Mouse (Mus musculus) cerebral cortex, adult 2 months (tissue): ENCODE measurements around the gene Slc7a14.

Source experiments
- WGBS: fragments of 180-500 bp; shearing (Covaris S2); methylation state at CpG from one replicate; pipeline ENCODE4 v1.1.7; 2018; 5-methylcytosine and 5-hydroxymethylcytosine counted together

Slc7a14 gene

DNA sequence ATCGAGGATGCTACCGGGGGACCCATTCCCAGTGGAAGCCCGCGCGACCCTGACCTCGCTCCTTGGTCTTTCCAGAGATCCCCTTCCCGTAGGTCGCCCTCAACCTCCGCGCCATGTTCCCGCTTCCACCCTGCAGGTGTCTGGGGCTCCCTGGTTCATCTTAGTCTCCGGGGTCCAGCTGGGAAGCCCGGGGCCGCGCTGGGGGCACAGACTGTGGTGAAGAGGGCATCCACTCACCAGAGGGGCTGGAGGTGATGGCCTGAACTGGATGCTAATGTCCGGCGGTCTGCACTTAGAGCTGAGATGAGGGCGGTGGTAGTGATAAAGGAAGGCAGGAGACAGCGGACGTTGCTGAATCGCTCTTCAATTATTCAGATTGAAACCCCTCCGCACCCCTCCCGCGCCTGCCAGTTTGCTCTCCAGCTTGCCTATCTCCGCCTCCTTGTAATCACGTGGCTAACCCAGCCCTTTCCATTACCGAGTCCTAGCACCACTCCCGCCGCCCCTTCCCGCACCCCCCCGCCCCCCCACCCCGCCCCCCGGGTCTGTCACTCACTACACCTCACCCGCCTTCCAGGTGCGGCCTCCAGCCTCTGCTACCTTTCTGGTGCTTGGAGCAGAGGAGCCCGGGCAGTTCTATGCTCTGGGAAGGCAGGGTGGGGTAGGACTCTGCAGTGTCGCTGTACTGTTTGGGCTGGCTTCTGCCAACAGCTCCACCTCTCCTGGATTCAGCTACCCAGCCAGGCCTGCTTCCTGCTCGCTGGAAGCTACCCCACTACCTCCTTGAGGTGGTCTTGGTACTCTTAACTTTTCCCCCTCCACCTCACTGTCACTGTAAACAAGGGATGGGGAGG, at the start of gene Slc7a14:
Gene Slc7a14, minus strand, starts transcription at position 445 of the 854 bp plus-strand sequence.
- under 1% methylated on average over 33 of the region's 38 CpGs for WGBS

DNA sequence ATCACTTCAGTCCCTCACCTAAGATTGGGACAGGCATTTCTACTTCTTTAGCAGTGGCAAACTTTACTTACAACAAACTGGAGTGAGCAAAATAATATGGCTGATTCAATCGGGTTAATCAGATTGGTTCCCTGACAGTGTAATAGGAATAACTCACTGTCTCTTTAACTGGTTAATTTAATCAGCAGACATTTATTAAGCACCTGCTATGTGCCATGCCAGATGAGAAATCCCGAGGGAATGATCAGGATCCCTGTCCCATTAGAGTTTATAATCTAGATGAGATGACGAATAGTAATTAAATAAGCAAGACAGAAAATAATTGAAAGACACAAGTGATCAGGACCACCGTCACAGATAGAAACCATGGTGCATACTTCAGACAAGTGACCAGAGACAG, 36.4 kb upstream of the Slc7a14 start:
- WGBS, result 82% methylated on average over 4 of the region's 4 CpGs

DNA sequence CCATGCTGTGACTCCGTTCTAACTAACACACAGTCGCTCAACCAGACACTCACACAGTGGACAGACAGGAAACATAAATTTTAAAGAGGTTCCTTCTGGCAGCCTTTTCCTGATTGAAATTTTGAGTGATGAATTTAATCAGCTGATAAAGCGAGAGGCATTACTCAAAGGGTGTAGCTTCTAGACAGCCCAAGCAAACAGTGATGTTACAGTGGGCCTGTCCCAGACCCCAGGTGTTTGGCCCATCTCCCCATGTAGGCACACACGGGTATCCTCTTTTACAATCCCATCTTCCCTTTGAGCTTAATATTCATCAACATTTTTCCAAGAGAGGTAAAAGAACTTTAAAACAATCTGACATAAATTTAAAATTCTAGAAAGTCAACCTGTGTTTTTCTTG, 35.6 kb upstream of the Slc7a14 start:
- WGBS, result 86% methylated on average over 4 of the region's 4 CpGs

DNA sequence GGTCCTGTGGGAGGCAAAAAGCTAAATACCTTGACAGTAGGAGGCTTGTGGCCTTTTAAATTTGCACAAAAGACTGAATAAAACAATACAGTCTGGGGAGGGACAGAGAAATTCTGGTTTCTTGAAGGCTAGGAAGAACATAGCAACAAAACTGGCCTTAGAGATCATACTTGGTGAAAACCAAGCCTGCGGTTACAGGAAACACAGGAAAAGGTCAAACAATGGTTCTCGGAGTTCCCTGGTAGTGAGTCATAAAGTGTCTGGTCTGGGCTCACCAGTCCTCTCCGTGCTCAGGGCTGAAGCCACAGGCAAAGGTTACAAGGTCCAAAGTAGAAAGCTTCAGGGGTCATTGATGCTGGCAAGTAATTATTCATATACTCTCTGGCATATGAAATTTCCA, 29.1 kb upstream of the Slc7a14 start:
- WGBS, result 76% methylated on average over 3 of the region's 3 CpGs

DNA sequence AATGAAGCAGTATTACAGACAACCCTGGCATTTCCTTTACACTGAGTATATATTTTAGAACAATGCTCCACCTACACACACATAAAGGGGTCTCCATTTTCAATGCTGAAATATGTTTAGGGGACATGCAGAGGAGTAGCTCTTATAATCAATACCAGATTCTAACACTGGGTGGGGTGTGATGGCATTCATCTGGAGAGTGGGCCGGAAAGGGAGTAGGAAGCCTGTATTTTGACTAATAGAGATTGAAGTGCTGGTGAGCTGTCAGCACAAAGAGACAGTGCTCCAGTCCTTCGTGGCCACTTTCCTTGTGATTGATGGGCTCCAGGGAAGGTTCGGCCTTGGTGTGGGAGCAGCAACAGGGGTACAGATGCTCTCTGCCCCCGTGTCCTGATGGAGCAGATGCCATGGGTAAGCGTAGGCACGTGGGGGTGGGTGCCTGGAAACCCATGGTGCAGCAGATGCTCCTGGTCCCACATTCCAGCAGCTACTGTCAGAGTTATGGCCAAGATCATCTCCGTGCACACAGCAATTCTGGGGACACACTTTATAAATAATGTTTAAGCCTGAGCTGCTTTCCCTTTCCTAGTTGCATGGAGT, 18.2 kb upstream of the Slc7a14 start:
- WGBS, result 61% methylated on average over 7 of the region's 7 CpGs

DNA sequence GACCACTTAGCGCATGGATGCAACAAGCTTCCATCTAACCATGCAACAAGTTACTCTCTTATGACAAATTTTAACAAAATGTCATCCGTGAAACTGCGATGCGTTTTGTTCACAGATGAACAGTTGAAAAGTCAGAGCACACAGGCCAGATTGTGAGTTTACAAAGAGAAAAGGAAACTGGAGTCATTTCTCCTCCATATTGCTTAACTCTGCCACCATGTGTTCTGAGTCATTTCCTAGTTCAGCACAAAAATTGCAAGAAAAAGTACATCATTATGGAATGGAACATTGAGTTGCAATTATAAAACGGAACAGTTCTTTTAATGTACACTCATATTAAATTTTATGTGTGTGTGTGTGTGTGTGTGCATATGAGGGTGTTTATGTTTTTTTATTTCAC, 17.6 kb upstream of the Slc7a14 start:
- 65% methylated on average over 5 of the region's 5 CpGs for WGBS

DNA sequence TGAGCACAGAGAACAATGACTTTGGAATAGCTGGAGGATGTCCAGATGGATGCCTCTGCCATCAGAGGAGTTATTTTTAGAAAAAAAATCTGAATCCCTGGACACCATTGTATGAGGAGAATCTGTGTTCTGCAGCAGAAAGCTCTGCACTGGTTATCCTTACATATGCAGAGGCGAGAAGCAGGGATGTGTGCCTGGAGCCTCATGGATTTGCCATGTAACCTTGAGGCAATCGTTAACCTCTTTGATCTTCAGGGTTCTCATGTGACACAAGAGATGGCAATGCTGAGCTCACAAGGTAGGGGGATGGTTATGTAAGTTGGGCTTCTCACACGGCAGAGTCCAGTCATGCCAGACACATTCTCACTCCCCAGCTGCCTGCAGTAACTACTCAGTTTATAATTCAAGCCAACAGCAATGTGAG, 14.1 kb upstream of the Slc7a14 start:
- WGBS, result 52% methylated on average over 3 of the region's 3 CpGs

DNA sequence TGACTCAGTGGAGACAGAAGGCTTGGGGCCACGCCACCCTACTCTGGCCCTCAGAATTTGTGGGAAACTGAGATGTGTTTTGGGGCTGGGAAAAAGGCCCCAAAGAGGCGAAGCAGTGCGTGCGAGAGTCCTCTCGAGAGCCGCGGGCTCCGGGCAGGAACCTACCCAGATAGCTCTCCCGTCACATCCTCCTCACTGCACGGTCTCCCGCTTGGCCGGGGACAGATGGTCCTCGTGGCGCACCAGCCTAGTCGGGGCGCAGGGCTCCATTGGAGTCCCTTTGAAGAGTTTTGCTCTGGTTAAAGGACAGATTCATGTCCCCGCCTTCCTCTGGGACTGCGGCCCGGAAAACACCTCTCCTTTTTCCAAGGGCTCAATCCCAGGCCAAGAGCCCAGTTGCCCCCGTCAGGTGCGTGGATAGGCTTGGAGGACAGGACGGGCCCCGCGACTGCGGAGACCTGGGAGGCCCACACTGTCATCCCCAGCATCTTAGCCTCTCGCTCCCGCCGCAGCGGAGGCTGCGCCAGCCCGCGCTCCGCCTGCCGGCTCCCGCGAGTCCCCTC, 726 bp downstream of the Slc7a14 start:
- WGBS, result under 1% methylated on average over 36 of the region's 36 CpGs

DNA sequence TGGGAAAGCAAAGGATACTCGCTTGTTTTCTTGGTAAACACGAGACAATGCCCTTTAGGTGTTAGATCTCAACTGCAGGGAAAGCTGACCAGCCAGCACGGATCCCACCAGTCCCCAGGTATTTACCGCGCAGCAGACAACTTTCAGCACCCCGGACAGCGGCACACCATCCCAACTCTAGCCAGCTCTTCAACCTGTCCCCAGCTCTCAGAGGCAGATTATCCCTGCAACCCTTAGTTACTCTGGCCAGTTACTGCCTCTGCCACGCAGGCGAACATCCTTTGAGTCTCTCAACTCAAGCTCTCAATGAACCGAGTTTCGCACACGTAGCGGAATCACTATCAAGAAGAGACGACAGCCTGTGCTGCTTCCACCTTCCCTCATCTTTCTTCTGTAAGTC, 1.3 kb downstream of the Slc7a14 start:
- WGBS, result 2% methylated on average over 14 of the region's 14 CpGs

DNA sequence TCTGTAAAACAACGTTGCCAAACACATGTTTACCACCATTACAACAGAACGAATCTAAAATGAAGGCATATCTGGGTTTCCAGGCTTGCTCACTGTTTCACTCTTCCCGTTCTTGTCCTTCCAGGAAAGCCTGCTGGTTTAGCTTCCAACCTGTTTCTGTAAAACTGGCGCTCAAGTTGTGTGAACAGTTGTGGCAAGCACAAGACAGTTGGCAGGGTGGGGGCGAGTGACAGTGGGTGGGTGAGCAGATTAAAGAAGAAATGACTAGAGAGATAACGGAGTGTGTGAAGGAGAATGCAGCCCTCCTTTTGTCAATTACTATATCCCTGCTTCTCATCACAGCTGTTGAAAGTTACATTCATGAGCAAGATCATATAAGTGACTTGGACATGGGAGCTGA, 2.2 kb downstream of the Slc7a14 start:
- 41% methylated on average over 6 of the region's 6 CpGs for WGBS

DNA sequence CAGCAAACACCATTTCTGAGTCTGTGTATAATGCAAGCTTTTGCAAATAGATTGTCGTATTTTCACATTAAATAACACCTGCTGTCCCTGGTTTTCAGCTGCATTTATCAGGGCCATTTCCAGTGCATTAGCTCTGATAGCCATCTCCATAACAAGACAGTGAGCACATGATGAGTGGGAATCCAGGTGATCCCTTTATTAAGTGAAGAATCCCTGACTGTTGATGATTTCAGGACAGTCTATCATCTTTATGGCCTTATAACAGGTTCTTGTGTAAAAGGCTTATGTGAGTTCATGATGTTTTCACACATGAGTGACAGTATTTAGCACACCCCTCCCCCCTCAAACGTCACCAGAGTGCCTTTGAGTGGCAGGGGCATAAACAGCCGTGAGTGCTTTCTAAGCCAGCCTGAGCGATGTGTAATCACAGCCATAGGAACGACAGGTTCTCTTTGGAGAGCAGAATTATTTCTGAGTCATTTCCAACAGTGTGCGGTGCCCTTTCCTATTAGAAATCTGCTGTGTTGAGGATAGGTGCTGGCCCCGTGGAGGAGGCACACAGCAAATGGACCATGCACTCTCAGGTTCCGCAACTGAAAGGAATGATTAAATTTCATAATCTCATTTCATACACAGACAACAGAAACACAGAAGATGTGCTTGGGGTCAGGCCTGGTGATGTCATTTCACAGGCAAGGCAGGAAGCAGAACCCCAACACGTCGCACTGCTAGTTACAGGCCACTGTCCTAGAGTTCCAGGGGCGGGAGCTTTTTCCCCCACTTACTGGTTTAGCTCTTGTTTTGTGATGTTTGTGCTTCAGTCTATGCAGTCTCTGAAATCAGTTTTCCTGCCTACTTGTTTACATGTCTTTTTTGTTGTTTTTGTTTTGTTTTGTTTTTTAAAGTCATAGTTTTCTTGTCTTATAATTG, 18.2 kb downstream of the Slc7a14 start:
- 70% methylated on average over 11 of the region's 11 CpGs for WGBS

DNA sequence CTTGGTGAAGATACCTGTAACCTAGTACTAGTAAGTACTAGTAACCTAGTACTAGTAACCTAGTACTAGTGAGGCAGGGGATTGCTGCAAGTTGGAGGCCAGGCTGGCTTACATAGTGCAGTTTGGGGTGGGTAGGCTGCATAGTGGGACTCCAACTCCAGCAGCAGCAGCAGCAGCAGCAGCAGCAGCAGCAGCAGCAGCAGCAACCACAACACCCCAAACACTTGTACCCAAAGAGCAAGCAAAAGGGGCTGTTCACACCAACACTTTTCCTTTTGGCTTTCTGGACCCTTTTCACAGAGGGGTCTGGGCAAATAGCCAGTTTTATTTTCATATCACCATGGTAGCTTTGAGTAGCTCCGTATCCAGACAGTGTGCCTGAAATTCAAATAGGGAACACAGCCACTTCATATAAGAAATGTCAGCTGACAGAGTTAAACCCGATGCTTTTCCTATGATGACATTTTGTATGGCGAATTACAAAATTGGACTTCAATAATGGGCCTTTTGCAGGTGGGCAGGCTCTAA, 22.7 kb downstream of the Slc7a14 start:
- 46% methylated on average over 3 of the region's 3 CpGs for WGBS

DNA sequence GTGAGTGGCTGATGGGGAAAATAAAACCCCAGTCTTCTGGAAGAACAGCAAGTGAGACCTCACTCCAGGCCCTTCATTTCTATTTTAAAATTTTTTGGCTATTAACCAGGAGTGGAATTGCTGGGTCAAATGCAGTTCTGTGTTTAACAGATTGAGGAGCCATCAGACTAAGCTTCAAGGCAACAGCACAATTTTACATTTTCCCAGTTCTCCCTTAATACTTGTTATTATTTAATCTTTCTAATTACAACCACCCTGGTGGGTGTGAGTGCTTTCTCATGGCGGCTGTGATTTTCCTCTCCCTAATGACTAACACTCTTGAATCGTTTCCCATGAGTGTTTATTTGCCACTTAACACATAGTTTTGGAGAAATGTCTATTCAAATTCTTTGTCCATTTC, 29.1 kb downstream of the Slc7a14 start:
- 39% methylated on average over 2 of the region's 2 CpGs for WGBS

DNA sequence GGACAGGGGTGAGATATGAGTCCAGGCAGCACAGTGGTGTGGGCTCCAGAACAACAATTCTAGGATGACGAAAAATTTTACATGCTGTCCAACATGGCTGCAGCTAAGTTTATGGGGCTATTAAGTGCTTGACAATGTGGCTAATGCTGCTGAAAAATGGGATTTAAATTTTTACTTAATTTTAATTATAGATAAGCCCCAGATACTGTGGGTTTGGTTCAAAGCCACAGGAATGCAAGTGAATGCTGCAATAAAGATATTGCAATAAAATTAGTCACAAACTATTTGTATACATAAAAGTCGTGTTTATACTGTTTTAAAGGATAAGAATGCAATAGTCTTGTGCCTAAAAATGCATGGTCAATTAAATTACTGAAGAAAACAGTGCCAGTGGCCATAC, 35.3 kb downstream of the Slc7a14 start:
- 65% methylated on average over 2 of the region's 2 CpGs for WGBS

DNA sequence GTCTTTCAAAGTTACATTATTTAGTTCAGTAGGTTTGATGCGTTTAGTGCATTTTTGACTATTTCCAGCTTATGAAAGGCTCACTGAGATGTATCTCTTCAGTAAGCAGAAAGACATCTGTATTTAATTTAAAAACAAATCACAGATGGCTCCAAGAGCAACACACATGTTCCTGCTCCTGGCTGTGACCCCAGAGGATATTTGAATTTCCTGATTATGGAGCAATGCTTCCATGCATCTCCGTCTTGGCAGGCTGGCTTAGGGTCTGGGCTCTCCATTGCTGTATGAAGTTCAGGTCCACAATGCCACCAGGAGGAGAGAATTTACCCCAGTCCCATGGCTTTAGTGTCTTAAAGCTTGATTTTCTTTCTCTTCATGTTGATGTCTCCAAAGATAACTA, 37.5 kb downstream of the Slc7a14 start:
- 58% methylated on average over 2 of the region's 2 CpGs for WGBS

DNA sequence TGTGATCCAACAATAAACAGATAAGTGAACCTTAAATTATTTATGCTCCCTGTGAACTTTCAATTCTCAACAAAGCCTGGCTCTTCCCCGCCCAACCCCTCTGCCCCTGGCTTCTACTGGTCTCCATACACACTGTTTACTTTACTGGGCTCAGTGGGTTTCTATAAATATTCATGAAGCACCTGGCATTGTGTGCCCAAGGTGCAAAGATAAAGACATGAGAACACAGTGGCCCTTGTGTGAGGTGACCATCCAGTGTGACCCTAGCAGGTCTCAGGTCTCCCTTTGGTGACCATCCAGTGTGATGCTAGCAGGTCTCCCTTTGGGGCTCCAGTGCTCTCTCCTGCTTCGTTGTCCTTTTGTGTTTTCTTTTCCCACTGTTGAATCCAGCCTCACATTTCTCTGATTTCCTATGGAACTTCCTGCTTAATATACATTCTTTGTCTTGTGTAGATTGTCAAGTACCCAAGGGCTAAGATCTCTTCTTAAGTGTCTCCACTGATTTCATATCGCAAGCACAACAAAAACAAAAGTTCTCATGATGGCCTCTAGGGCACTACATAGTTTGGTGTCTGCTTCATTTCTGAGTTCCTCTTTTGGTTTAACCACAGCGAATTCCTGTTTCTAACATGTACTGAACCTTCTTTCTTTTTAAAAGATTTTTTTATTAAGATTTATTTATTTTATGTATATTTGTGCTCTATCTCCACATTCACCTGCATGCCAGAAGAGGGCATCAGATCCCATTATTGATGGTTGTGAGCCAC, 40.4 kb downstream of the Slc7a14 start:
- WGBS, result 86% methylated on average over 4 of the region's 4 CpGs

DNA sequence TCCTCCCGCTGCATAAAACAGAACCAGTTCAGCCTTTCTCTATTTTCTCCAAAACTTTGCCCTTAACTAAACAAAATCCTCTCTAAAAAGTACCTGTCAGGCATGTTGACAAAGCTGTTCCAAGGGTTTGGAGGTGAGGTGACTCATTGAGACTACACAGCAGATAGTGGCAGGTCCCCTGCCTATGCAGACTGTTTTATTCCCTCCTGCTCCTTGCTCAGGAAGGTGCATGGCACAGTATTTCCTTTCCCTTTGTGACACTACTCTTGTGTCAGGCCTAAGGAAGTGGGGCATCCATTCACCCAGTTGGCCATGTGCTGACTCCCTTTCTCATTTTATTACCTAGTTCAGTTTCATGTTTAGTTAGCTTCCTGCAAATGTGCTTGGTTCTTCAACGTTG, 42.3 kb downstream of the Slc7a14 start:
- WGBS, result 85% methylated on average over 2 of the region's 2 CpGs

DNA sequence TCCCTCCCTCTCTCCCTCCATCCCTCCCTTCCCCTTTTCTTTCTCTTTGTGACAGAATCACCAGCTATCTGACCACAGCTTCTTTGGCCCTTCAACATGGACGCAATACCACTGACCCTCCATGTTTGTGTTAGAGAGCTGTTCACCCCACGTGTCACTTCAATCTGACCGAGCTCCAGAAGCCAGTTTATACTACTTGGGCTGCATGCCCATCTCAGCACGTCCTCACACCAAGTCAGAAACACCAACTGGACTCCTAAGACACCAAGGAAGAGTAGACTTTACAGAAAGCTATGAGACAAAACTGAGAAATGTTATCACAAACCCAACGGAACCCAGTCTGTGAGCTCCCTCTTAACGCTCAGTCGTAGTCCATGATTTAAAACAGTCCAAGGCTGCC, 43.2 kb downstream of the Slc7a14 start:
- WGBS, result 91% methylated on average over 7 of the region's 7 CpGs

DNA sequence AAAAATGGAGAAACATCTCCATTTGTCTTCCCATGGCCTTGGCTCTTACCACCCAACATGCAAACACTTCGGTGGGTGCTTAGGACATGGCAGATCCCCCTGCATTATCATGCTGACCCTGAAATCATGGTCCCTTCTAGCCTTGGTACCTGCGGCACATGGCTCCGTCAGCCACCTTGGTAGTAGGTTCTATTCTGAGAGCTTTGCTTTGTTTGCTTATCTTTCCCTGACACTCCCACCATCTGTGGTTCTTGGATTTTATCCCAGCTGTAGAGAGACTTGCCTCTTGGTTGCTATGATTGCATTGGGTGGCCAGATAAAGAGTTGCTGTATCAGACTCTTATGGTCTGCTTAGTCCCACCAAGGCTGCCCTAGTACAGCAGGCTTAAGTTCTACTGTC, 46.6 kb downstream of the Slc7a14 start:
- WGBS, result 59% methylated on average over 3 of the region's 3 CpGs

DNA sequence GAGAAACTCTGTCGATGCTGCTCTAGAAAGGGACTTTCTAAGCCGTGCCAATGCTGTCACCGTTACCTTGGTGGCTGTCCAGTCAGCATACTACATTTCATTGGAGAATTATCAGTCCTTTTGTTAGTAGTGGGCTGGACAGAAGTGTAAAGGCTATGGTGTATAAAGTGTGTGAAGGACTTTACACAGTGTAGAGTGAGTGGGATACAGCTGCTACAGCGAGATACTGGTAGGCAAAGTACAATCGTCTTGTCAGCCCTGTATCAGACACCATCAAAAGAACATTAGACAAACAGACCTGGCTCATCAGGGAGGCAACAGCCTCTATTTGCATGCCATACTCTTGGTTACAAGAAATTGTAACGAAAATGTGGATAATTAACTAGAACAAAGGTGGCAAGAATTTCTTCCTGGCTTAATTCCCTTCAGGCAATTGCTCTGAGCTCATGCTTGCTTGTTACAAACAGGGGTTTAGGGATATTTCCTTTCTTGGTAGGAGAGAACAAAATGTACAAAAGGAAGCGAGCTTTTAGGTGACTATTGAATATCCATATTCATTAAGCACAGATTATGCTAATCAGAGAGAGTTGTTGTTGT, 48.7 kb downstream of the Slc7a14 start:
- 60% methylated on average over 7 of the region's 7 CpGs for WGBS

DNA sequence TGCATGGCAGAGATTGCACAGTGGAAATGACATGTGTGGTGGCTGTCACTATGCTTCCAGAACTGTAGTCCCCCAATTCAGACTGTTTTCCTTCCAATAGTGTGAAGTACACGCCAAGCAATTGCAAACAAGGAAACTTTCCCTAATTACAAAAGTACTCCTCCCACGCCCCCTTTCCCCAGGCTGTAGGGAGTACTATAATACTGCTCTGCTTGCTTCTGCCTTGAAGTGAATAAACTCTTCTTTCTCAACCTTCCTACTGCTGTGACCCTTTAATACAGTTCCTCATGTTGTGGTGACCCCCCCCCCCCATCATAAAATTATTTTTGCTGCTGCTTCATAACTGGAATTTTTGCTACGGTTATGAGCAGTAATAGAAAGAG, 49.2 kb downstream of the Slc7a14 start:
- WGBS, result 66% methylated on average over 3 of the region's 3 CpGs
